Mouse (Mus musculus) forebrain, embryonic 12.5 days (tissue): ENCODE measurements around the gene Naf1. TPM values are rescaled to one million over a fixed set of nuclear protein-coding genes. Genes with fewer than 3 reads are reported as not detected.

ENCODE experiments used
- ATAC-seq: fragments of 200-750 bp; cut with Nextera tagmentation; 2 replicates; pipeline ENCODE4 v1.8.0; 2017; ENCODE audit warnings: moderate TSS enrichment; ENCODE audit not compliant: low FRiP score
- H3K27ac ChIP-seq: fragments of 300-500 bp; sonication (generic); 2 replicates; pipeline ENCODE4 v1.5.1; 2016; ENCODE audit warnings: mild to moderate bottlenecking
- H3K27me3 ChIP-seq: fragments of 300-500 bp; sonication (generic); 2 replicates; pipeline ENCODE4 v1.6.1; 2016; ENCODE audit warnings: mild to moderate bottlenecking
- H3K36me3 ChIP-seq: fragments of 300-500 bp; sonication (generic); replicated peaks from 2 replicates; pipeline ENCODE4 v1.6.1; 2016; ENCODE audit warnings: mild to moderate bottlenecking
- H3K4me1 ChIP-seq: fragments of 300-500 bp; sonication (generic); 2 replicates; pipeline ENCODE4 v1.6.1; 2016
- H3K4me2 ChIP-seq: fragments of 300-500 bp; sonication (generic); 2 replicates; pipeline ENCODE4 v1.6.1; 2016; ENCODE audit warnings: mild to moderate bottlenecking, moderate library complexity
- H3K4me3 ChIP-seq: fragments of 300-500 bp; sonication (generic); replicated peaks from 2 replicates; pipeline ENCODE4 v1.5.1; 2016; ENCODE audit warnings: mild to moderate bottlenecking
- H3K9ac ChIP-seq: fragments of 300-500 bp; sonication (generic); 2 replicates; pipeline ENCODE4 v1.6.1; 2016; ENCODE audit warnings: mild to moderate bottlenecking
- H3K9me3 ChIP-seq: fragments of 300-500 bp; sonication (generic); 2 replicates; pipeline ENCODE4 v1.6.1; 2016
- WGBS: fragments of 180-500 bp; shearing (Covaris S2); methylation state at CpG from one replicate; pipeline ENCODE4 v1.1.7; 2016; 5-methylcytosine and 5-hydroxymethylcytosine counted together
- polyA plus RNA-seq: library from polyadenylated mRNA; unstranded; fragments of >200 nt; fragmentation: Nextera tagmentation; extraction: Ambion mirVana; gene quantifications from 2 replicates; pipeline ENCODE4 v1.2.1, GENCODE M21; 2016

Gene Naf1
- polyA plus RNA-seq, 1 experiment from 2014 or later: 4.3 TPM

- H3K9ac ChIP-seq: no peak overlapping the region
- H3K9me3 ChIP-seq: no peaks in the 10 kb centered on the region
- no peaks in the 10 kb centered on the region for H3K27me3 ChIP-seq
- WGBS: 27% methylated on average over 6 of the region's 6 CpGs
- 0 out of 2 replicates have a peak overlapping the region, but pooled peaks have one; percentile 36 for H3K27ac ChIP-seq
- ATAC-seq: peak; percentile 87
- peak overlapping the region; percentile 10; the same call in 1 of the 2 replicates for H3K4me2 ChIP-seq
- no peaks in the 10 kb centered on the region for H3K36me3 ChIP-seq
- peaks cover 4% of the 10 kb centered on the region for H3K4me1 ChIP-seq
- H3K4me3 ChIP-seq: no peak overlapping the region
Observed at GRCm38 (mm10) chr8:66910684-66911083, 50.7 kb downstream of the Naf1 start.

GRCm38 (mm10) chr8:66913616-66914536 lies 53.9 kb downstream of the Naf1 start:
- Histone ChIP-seq H3K4me3 (no peak overlapping the region), H3K9me3 (no peaks in the 10 kb centered on the region), H3K27ac (no peak overlapping the region), H3K27me3 (no peaks in the 10 kb centered on the region), H3K36me3 (no peaks in the 10 kb centered on the region), H3K4me1 (peaks cover 4% of the 10 kb centered on the region), H3K4me2 (no peak overlapping the region), H3K9ac (no peak overlapping the region)
- ATAC-seq: no peak
- 70% methylated on average over 14 of the region's 14 CpGs for WGBS

GRCm38 (mm10) chr8:66916056-66916455 lies 56.0 kb downstream of the Naf1 start:
- Histone ChIP-seq H3K27me3 (no peaks in the 10 kb centered on the region), H3K27ac (no peak overlapping the region), H3K36me3 (no peaks in the 10 kb centered on the region), H3K4me3 (no peak overlapping the region), H3K9ac (no peak overlapping the region), H3K4me1 (no peaks in the 10 kb centered on the region), H3K9me3 (no peaks in the 10 kb centered on the region), H3K4me2 (no peak overlapping the region)
- ATAC-seq: no peak
- WGBS: 70% methylated on average over 7 of the region's 7 CpGs

GRCm38 (mm10) chr8:66917695-66918467 lies 57.9 kb downstream of the Naf1 start:
- no peaks in the 10 kb centered on the region for H3K4me1 ChIP-seq
- H3K4me2 ChIP-seq: no peak overlapping the region
- H3K27ac ChIP-seq: no peak overlapping the region
- ATAC-seq: peak; percentile 30; the same call in 1 of the 2 replicates
- no peak overlapping the region for H3K9ac ChIP-seq
- H3K4me3 ChIP-seq: no peak overlapping the region
- no peaks in the 10 kb centered on the region for H3K27me3 ChIP-seq
- 63% methylated on average over 6 of the region's 6 CpGs for WGBS
- no peaks in the 10 kb centered on the region for H3K9me3 ChIP-seq
- H3K36me3 ChIP-seq: no peaks in the 10 kb centered on the region

- no peaks in the 10 kb centered on the region for H3K27me3 ChIP-seq
- no peak overlapping the region for H3K4me3 ChIP-seq
- 71% methylated on average over 4 of the region's 4 CpGs for WGBS
- H3K36me3 ChIP-seq: no peaks in the 10 kb centered on the region
- no peak; the same call in 1 of the 2 replicates for ATAC-seq
- H3K9ac ChIP-seq: no peak overlapping the region
- H3K27ac ChIP-seq: no peak overlapping the region
- H3K4me1 ChIP-seq: no peaks in the 10 kb centered on the region
- no peak overlapping the region for H3K4me2 ChIP-seq
- no peaks in the 10 kb centered on the region for H3K9me3 ChIP-seq
Observed at GRCm38 (mm10) chr8:66918471-66918870, 58.5 kb downstream of the Naf1 start.

- no peak overlapping the region for H3K9ac ChIP-seq
- H3K4me1 ChIP-seq: no peaks in the 10 kb centered on the region
- no peak overlapping the region for H3K4me2 ChIP-seq
- H3K9me3 ChIP-seq: no peaks in the 10 kb centered on the region
- H3K27me3 ChIP-seq: no peaks in the 10 kb centered on the region
- no peak for ATAC-seq
- no peak overlapping the region for H3K4me3 ChIP-seq
- WGBS: 93% methylated on average over 4 of the region's 4 CpGs
- no peaks in the 10 kb centered on the region for H3K36me3 ChIP-seq
- H3K27ac ChIP-seq: no peak overlapping the region
Observed at GRCm38 (mm10) chr8:66933746-66934145, 73.7 kb downstream of the Naf1 start.

GRCm38 (mm10) chr8:66936236-66936635 lies 76.2 kb downstream of the Naf1 start:
- 73% methylated on average over 3 of the region's 3 CpGs for WGBS
- Histone ChIP-seq H3K9ac (no peak overlapping the region), H3K4me1 (no peaks in the 10 kb centered on the region), H3K9me3 (no peaks in the 10 kb centered on the region), H3K27ac (no peak overlapping the region), H3K4me2 (no peak overlapping the region), H3K4me3 (no peak overlapping the region), H3K27me3 (no peaks in the 10 kb centered on the region), H3K36me3 (no peaks in the 10 kb centered on the region)
- ATAC-seq: no peak

Other genes starting within 250 kb of the Naf1 start
- gene Npy5r, start 172.1 kb upstream of the Naf1 start, polyA plus RNA-seq: not detected in 2 replicates
- 1.2 TPM in 2 replicates for gene Npy1r, start 163.0 kb upstream of the Naf1 start, polyA plus RNA-seq